Mouse (Mus musculus) bone marrow, adult 2 months (tissue): ENCODE results near the gene Galnt18.

Experiments used
- CTCF ChIP-seq: fragments of 200-500 bp; IDR thresholded peaks from 2 replicates; pipeline ENCODE4 v1.5.1; 2011; ENCODE audit warnings: low read length, control low read depth; ENCODE audit not compliant: control insufficient read depth, insufficient read depth
- POLR2A ChIP-seq: fragments of 200-500 bp; IDR thresholded peaks from 2 replicates; pipeline ENCODE4 v1.6.1; 2011; ENCODE audit warnings: low read depth, mild to moderate bottlenecking, control low read depth, low read length, borderline replicate concordance; ENCODE audit not compliant: control insufficient read depth

GRCm38 (mm10) chr7:111680108-111680507 is 99.7 kb downstream of the Galnt18 start:
- no peak for TF ChIP-seq CTCF
- no peak for TF ChIP-seq POLR2A
